Mouse (Mus musculus): ENCODE data around the gene Smurf1. TPM values are rescaled to one million over a fixed set of nuclear protein-coding genes. Genes with fewer than 3 reads are reported as not detected.

The Smurf1 gene
- total and polyA plus RNA-seq, 3 experiments, result 3.1 to 7.2 (median 4.3) TPM

DNA sequence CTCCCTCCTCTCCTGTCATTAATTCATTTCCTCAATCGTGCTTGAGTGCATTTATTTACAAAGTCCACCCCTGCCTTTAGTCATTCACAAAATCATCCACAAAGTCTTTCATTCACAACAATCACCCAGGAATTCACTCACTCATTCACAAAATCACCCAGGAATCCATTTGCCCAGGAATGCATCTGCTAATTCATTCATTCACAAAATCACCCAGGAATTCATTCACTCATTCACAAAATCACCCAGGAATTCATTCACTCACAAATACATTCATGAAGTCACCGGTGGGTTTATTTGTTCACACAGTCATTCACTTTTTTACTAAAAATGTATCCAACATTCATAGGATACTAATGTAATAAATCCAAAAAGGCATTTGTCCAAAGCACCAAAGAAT, 24.4 kb upstream of the Smurf1 start:
- in situ Hi-C loops (cut with MboI; ENCODE audit: low pct_ligation_motif_present, low pct_unique_long_range_greater_than_20kb, low sequenced_read_pairs), result no loop called here

DNA sequence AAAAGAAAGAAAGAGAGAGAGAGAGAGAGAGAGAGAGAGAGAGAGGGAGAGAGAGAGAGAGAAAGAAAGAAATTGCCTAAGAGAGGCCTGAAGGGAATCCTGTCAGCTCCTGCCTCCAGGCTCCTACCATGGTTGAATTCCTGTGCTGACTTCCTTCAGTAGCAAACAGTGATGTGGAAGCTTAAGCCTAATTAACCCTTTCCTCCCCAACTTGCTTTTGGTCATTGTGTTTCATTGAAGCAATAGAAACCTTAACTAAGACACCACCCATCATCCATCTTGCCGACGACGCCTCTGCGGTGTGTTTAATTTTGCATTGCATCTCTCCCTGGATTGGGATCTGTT, 23.4 kb upstream of the Smurf1 start:
- Histone ChIP-seq H3K36me3 (replicated peaks in 1 of 2; ENCODE audit: control insufficient read depth in 1 of 2, insufficient read depth in 1 of 2, low read length in 1 of 2) (no peaks in the 10 kb centered on the region), H3K9me3 (replicated peaks; ENCODE audit: low read length) (peaks cover 5% of the 10 kb centered on the region), H3K27me3 (replicated peaks) (peaks cover 12% of the 10 kb centered on the region), H3K9ac (ENCODE audit: insufficient read depth, low read depth) (no peak overlapping the region), H3K27ac (ENCODE audit: insufficient read depth, low read depth) (no peak overlapping the region), H3K4me1 (ENCODE audit: control insufficient read depth in 1 of 2, insufficient read depth in 2 of 2) (no peaks in the 10 kb centered on the region), H3K79me2 (replicated peaks; ENCODE audit: control insufficient read depth, extremely low read depth, insufficient read depth, poor library complexity, severe bottlenecking) (no peaks in the 10 kb centered on the region), H3K4me2 (ENCODE audit: insufficient read depth, low read depth, poor library complexity, severe bottlenecking) (no peak overlapping the region), H3K4me3 (replicated peaks in 1 of 3; ENCODE audit: low read depth in 2 of 3, low read length in 2 of 3, poor library complexity in 1 of 3) (no peak overlapping the region)
- dilution Hi-C loops (cut with MboI; ENCODE audit: extremely low pct_ligation_motif_present, extremely low pct_unique_long_range_greater_than_20kb, low sequenced_read_pairs) (no loop called here), in situ Hi-C loops (cut with MboI; ENCODE audit: low pct_ligation_motif_present, low pct_unique_long_range_greater_than_20kb, low sequenced_read_pairs) (no loop called here)
- DNase-seq (ENCODE audit: extremely low read depth), result no peak
- TF ChIP-seq MYC (IDR thresholded peaks at IDR 0.05; ENCODE audit: low read depth, low read length), result 0 out of 2 replicates have a peak, but pooled peaks have one; percentile 0
- TF ChIP-seq ZMIZ1 (IDR thresholded peaks at IDR 0.05; ENCODE audit: low read depth, low read length), result no peak

More for the DNA sequence above, 24.4 kb upstream of the Smurf1 start:
- dilution Hi-C loops (cut with MboI; ENCODE audit: extremely low pct_ligation_motif_present, extremely low pct_unique_long_range_greater_than_20kb, low sequenced_read_pairs), result no loop called here
- Histone ChIP-seq H3K4me3 (replicated peaks in 1 of 3; ENCODE audit: low read depth in 2 of 3, low read length in 2 of 3, poor library complexity in 1 of 3) (no peak overlapping the region), H3K9me3 (replicated peaks; ENCODE audit: low read length) (peaks cover under 1% of the 10 kb centered on the region), H3K79me2 (replicated peaks; ENCODE audit: control insufficient read depth, extremely low read depth, insufficient read depth, poor library complexity, severe bottlenecking) (no peaks in the 10 kb centered on the region), H3K4me1 (ENCODE audit: control insufficient read depth in 1 of 2, insufficient read depth in 2 of 2) (no peaks in the 10 kb centered on the region), H3K27ac (ENCODE audit: insufficient read depth, low read depth) (no peak overlapping the region), H3K27me3 (replicated peaks) (peaks cover 15% of the 10 kb centered on the region), H3K4me2 (ENCODE audit: insufficient read depth, low read depth, poor library complexity, severe bottlenecking) (no peak overlapping the region), H3K36me3 (replicated peaks in 1 of 2; ENCODE audit: control insufficient read depth in 1 of 2, insufficient read depth in 1 of 2, low read length in 1 of 2) (no peaks in the 10 kb centered on the region), H3K9ac (ENCODE audit: insufficient read depth, low read depth) (no peak overlapping the region)
- no peak for DNase-seq (ENCODE audit: extremely low read depth)
- TF ChIP-seq TBP (conservative IDR thresholded peaks at IDR 0.05; ENCODE audit: low read depth, low read length), result no peak
- TF ChIP-seq IRF4 (IDR thresholded peaks at IDR 0.05; ENCODE audit: low read depth, low read length), result no peak
- no peak for TF ChIP-seq SMC3 (IDR thresholded peaks at IDR 0.05; ENCODE audit: low read depth, low read length)
- TF ChIP-seq ZC3H11A (IDR thresholded peaks at IDR 0.05; ENCODE audit: low read depth, low read length), result no peak
- TF ChIP-seq POLR2A (IDR thresholded peaks at IDR 0.05; ENCODE audit: low read depth, low read length), result no peak
- no peak for TF ChIP-seq RCOR1 (conservative IDR thresholded peaks at IDR 0.05; ENCODE audit: low read depth, low read length)
- TF ChIP-seq EP300 (IDR thresholded peaks at IDR 0.05; ENCODE audit: low read length), result no peak
- no peak for TF ChIP-seq HCFC1 (IDR thresholded peaks at IDR 0.05; ENCODE audit: low read depth, low read length)
- no peak for TF ChIP-seq PAX5 (IDR thresholded peaks at IDR 0.05; ENCODE audit: low read length)
- no peak for TF ChIP-seq MAZ (IDR thresholded peaks at IDR 0.05; ENCODE audit: low read depth, low read length)
- TF ChIP-seq ZKSCAN1 (IDR thresholded peaks at IDR 0.05; ENCODE audit: borderline replicate concordance, low read depth, low read length), result no peak
- no peak for TF ChIP-seq RAD21 (IDR thresholded peaks at IDR 0.05; ENCODE audit: low read depth, low read length)
- TF ChIP-seq ZNF384 (IDR thresholded peaks at IDR 0.05; ENCODE audit: low read depth, low read length), result no peak
- no peak for TF ChIP-seq USF1 (IDR thresholded peaks at IDR 0.05; ENCODE audit: low read depth, low read length)
- TF ChIP-seq POLR2AphosphoS2 (IDR thresholded peaks at IDR 0.05; ENCODE audit: low read depth, low read length), result no peak
- no peak for TF ChIP-seq JUN (IDR thresholded peaks at IDR 0.05; ENCODE audit: insufficient read depth, low read depth, low read length)
- no peak for TF ChIP-seq MAFK (IDR thresholded peaks at IDR 0.05; ENCODE audit: insufficient replicate concordance, low read length)
- no peak for TF ChIP-seq ELF1 (IDR thresholded peaks at IDR 0.05; ENCODE audit: low read depth, low read length)

Data from CH12.LX (cell line).